9 mouse cellular contexts compared by ENCODE assay signal in genomic region chr10:81257158-81258039, GRCm38 (mm10). TPM values are rescaled to one million over a fixed set of nuclear protein-coding genes. Genes with fewer than 3 reads are reported as not detected.
DNase-seq lines count a peak whose midpoint lies in the region; ATAC-seq and TF ChIP-seq lines count a peak whose summit lies in the region.
"Had no signal": no experiment of that assay in that cellular context is flagged by ENCODE, and none has a peak within 500 bp of the region (broad histone marks: within the 10 kb centered on the region; RNA-seq: fewer than 3 reads in every experiment).

No protein-coding gene starts in this region.

- TF ChIP-seq CTCF in testis, adult 2 months (IDR thresholded peaks at IDR 0.05; ENCODE audit: control insufficient read depth, insufficient read depth, insufficient replicate concordance, low read depth, low read length): no peak

- H3K27me3 ChIP-seq in testis, adult 2 months (ENCODE audit: control insufficient read depth, insufficient read depth, low read length): no peaks in the 10 kb centered on the region
- peaks cover 83% of the 10 kb centered on the region for H3K27me3 ChIP-seq in midbrain, embryonic 12.5 days
- peaks cover 70% of the 10 kb centered on the region for H3K27me3 ChIP-seq in stomach, embryonic 15.5 days (replicated peaks)

- 2% methylated on average over 62 of the region's 62 CpGs for WGBS in midbrain, embryonic 12.5 days
- 2% methylated on average over 62 of the region's 62 CpGs for WGBS in stomach, embryonic 15.5 days

- H3K9me3 ChIP-seq in midbrain, embryonic 12.5 days: peaks cover 4% of the 10 kb centered on the region; the same call in 1 of the 2 replicates
- H3K9me3 ChIP-seq in stomach, embryonic 15.5 days: no peaks in the 10 kb centered on the region

- peak overlapping the region; percentile 62 for H3K4me3 ChIP-seq in testis, adult 2 months (ENCODE audit: control insufficient read depth, low read depth, low read length)
- H3K4me3 ChIP-seq in midbrain, embryonic 12.5 days: peak overlapping the region; percentile 47
- H3K4me3 ChIP-seq in stomach, embryonic 15.5 days (replicated peaks): peak overlapping the region; percentile 43

- DNase-seq in frontal cortex, postnatal 25 days (ENCODE audit: low spot score in 2 of 2): no peak
- no peak for DNase-seq in testis, postnatal 10 days (ENCODE audit: low spot score)
- DNase-seq in induced T-regulatory cell, adult 2 months (ENCODE audit: low read depth): peak; percentile 66
- no peak for DNase-seq in ovary, postnatal 10 days (ENCODE audit: low spot score)

- TF ChIP-seq POLR2A in testis, adult 2 months (IDR thresholded peaks at IDR 0.05; ENCODE audit: control insufficient read depth, low read depth, low read length): no peak

- ATAC-seq in frontal cortex, adult (ENCODE audit: low TSS enrichment): peak; percentile 10; the same call in 1 of the 2 replicates
- ATAC-seq in midbrain, embryonic 12.5 days (ENCODE audit: low FRiP score, low read depth): no peak
- no peak for ATAC-seq in stomach, embryonic 15.5 days (ENCODE audit: insufficient read depth, low FRiP score, low read depth)

- no peaks in the 10 kb centered on the region for H3K36me3 ChIP-seq in testis, adult 2 months (ENCODE audit: control insufficient read depth, insufficient read depth, low read length)
- H3K36me3 ChIP-seq in midbrain, embryonic 12.5 days: peaks cover 10% of the 10 kb centered on the region; the same call in 1 of the 2 replicates
- H3K36me3 ChIP-seq in stomach, embryonic 15.5 days: no peaks in the 10 kb centered on the region

- H3K4me1 ChIP-seq in testis, adult 2 months (ENCODE audit: control insufficient read depth, insufficient read depth, low read length): peaks cover 24% of the 10 kb centered on the region
- peaks cover 31% of the 10 kb centered on the region for H3K4me1 ChIP-seq in midbrain, embryonic 12.5 days
- peaks cover 20% of the 10 kb centered on the region for H3K4me1 ChIP-seq in stomach, embryonic 15.5 days

- peak overlapping the region; percentile 20 for H3K9ac ChIP-seq in midbrain, embryonic 12.5 days (replicated peaks)
- H3K9ac ChIP-seq in stomach, embryonic 15.5 days: peak overlapping the region; percentile 27

- no peak overlapping the region for H3K27ac ChIP-seq in testis, adult 2 months (ENCODE audit: control insufficient read depth, insufficient read depth, low read depth, low read length)
- H3K27ac ChIP-seq in midbrain, embryonic 12.5 days (replicated peaks): no peak overlapping the region
- no peak overlapping the region for H3K27ac ChIP-seq in stomach, embryonic 15.5 days

- H3K4me2 ChIP-seq in midbrain, embryonic 12.5 days (replicated peaks): peak overlapping the region; percentile 71
- H3K4me2 ChIP-seq in stomach, embryonic 15.5 days: peak overlapping the region; percentile 80

RNA-seq across cellular contexts. Expression of gene Matk, which starts 4.7 kb away (rescaled TPM):
- polyA plus RNA-seq in testis, adult 2 months (2012; rRNA removed): 3.0 and 3.5 TPM in 2 replicates
- 4.3 and 5.0 TPM in 2 replicates for polyA plus RNA-seq in midbrain, embryonic 12.5 days (2016; fragmentation: Nextera tagmentation; extraction: Ambion mirVana)
- polyA plus RNA-seq in stomach, embryonic 15.5 days (2015; fragmentation: Nextera tagmentation; extraction: Ambion mirVana): 3.4 and 3.8 TPM in 2 replicates
- polyA plus RNA-seq: G1E had no signal

RNA-seq across cellular contexts. Expression of gene Mrpl54, which starts 9.3 kb away (rescaled TPM):
- polyA plus RNA-seq in testis, adult 2 months (2012; rRNA removed): 181 and 261 TPM in 2 replicates
- 168 and 169 TPM in 2 replicates for polyA plus RNA-seq in midbrain, embryonic 12.5 days (2016; fragmentation: Nextera tagmentation; extraction: Ambion mirVana)
- 217 and 233 TPM in 2 replicates for polyA plus RNA-seq in stomach, embryonic 15.5 days (2015; fragmentation: Nextera tagmentation; extraction: Ambion mirVana)

RNA-seq across cellular contexts. Expression of gene Apba3, which starts 9.4 kb away (rescaled TPM):
- polyA plus RNA-seq in testis, adult 2 months (2012; rRNA removed): 53.5 and 77.2 TPM in 2 replicates
- polyA plus RNA-seq in midbrain, embryonic 12.5 days (2016; fragmentation: Nextera tagmentation; extraction: Ambion mirVana): 34.8 and 36.1 TPM in 2 replicates
- 54.4 and 58.1 TPM in 2 replicates for polyA plus RNA-seq in stomach, embryonic 15.5 days (2015; fragmentation: Nextera tagmentation; extraction: Ambion mirVana)

RNA-seq across cellular contexts. Expression of gene Zfr2, which starts 24.4 kb away (rescaled TPM):
- 11.6 and 12.5 TPM in 2 replicates for polyA plus RNA-seq in testis, adult 2 months (2012; rRNA removed)
- polyA plus RNA-seq in midbrain, embryonic 12.5 days (2016; fragmentation: Nextera tagmentation; extraction: Ambion mirVana): 12.1 and 13.6 TPM in 2 replicates
- polyA plus RNA-seq in stomach, embryonic 15.5 days (2015; fragmentation: Nextera tagmentation; extraction: Ambion mirVana): 8.8 and 10.4 TPM in 2 replicates

RNA-seq across cellular contexts. Expression of gene Atcay, which starts 26.8 kb away (rescaled TPM):
- polyA plus RNA-seq in testis, adult 2 months (2012; rRNA removed): 0.25 and 0.26 TPM in 2 replicates
- 35.5 and 37.2 TPM in 2 replicates for polyA plus RNA-seq in midbrain, embryonic 12.5 days (2016; fragmentation: Nextera tagmentation; extraction: Ambion mirVana)
- 1.6 and 1.9 TPM in 2 replicates for polyA plus RNA-seq in stomach, embryonic 15.5 days (2015; fragmentation: Nextera tagmentation; extraction: Ambion mirVana)
- polyA plus RNA-seq: G1E had no signal
